Mouse (Mus musculus) bone marrow, adult 2 months (tissue): ENCODE measurements around the gene Fxr1.

ENCODE experiments used
- CTCF ChIP-seq: fragments of 200-500 bp; IDR thresholded peaks from 2 replicates; pipeline ENCODE4 v1.5.1; 2011; ENCODE audit warnings: low read length, control low read depth; ENCODE audit not compliant: control insufficient read depth, insufficient read depth
- POLR2A ChIP-seq: fragments of 200-500 bp; IDR thresholded peaks from 2 replicates; pipeline ENCODE4 v1.6.1; 2011; ENCODE audit warnings: low read depth, mild to moderate bottlenecking, control low read depth, low read length, borderline replicate concordance; ENCODE audit not compliant: control insufficient read depth

- TF ChIP-seq CTCF (no peak), POLR2A (no peak)
Measured at GRCm38 (mm10) chr3:34035706-34036105, 16.0 kb downstream of the Fxr1 start.
